Comparison of ENCODE assay signal across 8 mouse cellular contexts in genomic region chr4:22476967-22477710, GRCm38 (mm10). TPM values are rescaled to one million over a fixed set of nuclear protein-coding genes. Genes with fewer than 3 reads are reported as not detected.
DNase-seq lines count a peak whose midpoint lies in the region; ATAC-seq and TF ChIP-seq lines count a peak whose summit lies in the region.

No protein-coding gene starts in this region.

- TF ChIP-seq CTCF in gastrocnemius, adult 2 months (IDR thresholded peaks at IDR 0.05), result peak; percentile 58

- peaks cover 37% of the 10 kb centered on the region for H3K27me3 ChIP-seq in hindbrain, embryonic 10.5 days (ENCODE audit: insufficient read depth, poor library complexity, severe bottlenecking)
- H3K27me3 ChIP-seq in liver, embryonic 11.5 days (replicated peaks; ENCODE audit: control insufficient read depth, insufficient read depth, low read length), result peaks cover 70% of the 10 kb centered on the region

- no peak overlapping the region for H3K27ac ChIP-seq in gastrocnemius, adult 2 months
- H3K27ac ChIP-seq in hindbrain, embryonic 10.5 days, result peak overlapping the region; percentile 99
- no peak overlapping the region for H3K27ac ChIP-seq in liver, embryonic 11.5 days (ENCODE audit: low read depth, low read length)

- H3K4me1 ChIP-seq in hindbrain, embryonic 10.5 days (replicated peaks), result peaks cover 43% of the 10 kb centered on the region
- no peaks in the 10 kb centered on the region for H3K4me1 ChIP-seq in liver, embryonic 11.5 days (replicated peaks; ENCODE audit: control insufficient read depth, insufficient read depth, low read length)

- peak overlapping the region; percentile 51 for H3K4me3 ChIP-seq in gastrocnemius, adult 2 months
- peak overlapping the region; percentile 82 for H3K4me3 ChIP-seq in hindbrain, embryonic 10.5 days
- H3K4me3 ChIP-seq in liver, embryonic 11.5 days (ENCODE audit: low read depth, low read length), result peak overlapping the region; percentile 1; the same call in 1 of the 2 replicates

- intact Hi-C loops in gastrocnemius, adult 2 months (cut with DNase I), result no loop called here

- peak; percentile 39; the same call in 1 of the 2 replicates for ATAC-seq in liver, embryonic 11.5 days (replicated peaks; ENCODE audit: low FRiP score)

- H3K9ac ChIP-seq in liver, embryonic 11.5 days (ENCODE audit: low read depth, low read length), result no peak overlapping the region

- H3K36me3 ChIP-seq in hindbrain, embryonic 10.5 days, result peaks cover 14% of the 10 kb centered on the region; the same call in 1 of the 2 replicates
- no peaks in the 10 kb centered on the region for H3K36me3 ChIP-seq in liver, embryonic 11.5 days (ENCODE audit: control insufficient read depth, insufficient read depth, low read length)

- peak overlapping the region; percentile 24 for H3K4me2 ChIP-seq in liver, embryonic 11.5 days

- WGBS in hindbrain, embryonic 10.5 days, result under 1% methylated on average over 23 of the region's 23 CpGs
- 2% methylated on average over 23 of the region's 23 CpGs for WGBS in liver, embryonic 11.5 days

- DNase-seq in gastrocnemius, adult 2 months, result no peak
- DNase-seq in gastrocnemius, postnatal 4 days (ENCODE audit: low spot score in 2 of 2), result no peak
- peak; percentile 59 for DNase-seq in 3T3-L1 (ENCODE audit: low read depth, low spot score)
- peak; percentile 55 to 73 for DNase-seq in cerebellum, postnatal 4 days (ENCODE audit: low spot score in 2 of 2)
- DNase-seq in hindbrain, embryonic 10.5 days (ENCODE audit: low spot score), result peak; percentile 85
- peak; percentile 38 for DNase-seq in liver, embryonic 11.5 days (ENCODE audit: low spot score)
- DNase-seq in right cerebral cortex, postnatal 25 days, result peak; percentile 60
- no peak for DNase-seq in urinary bladder, postnatal 36 days (ENCODE audit: low spot score in 2 of 2)

- H3K9me3 ChIP-seq in hindbrain, embryonic 10.5 days, result no peaks in the 10 kb centered on the region
- no peaks in the 10 kb centered on the region for H3K9me3 ChIP-seq in liver, embryonic 11.5 days (ENCODE audit: control insufficient read depth, low read length)

RNA-seq across cellular contexts. Expression of gene Pou3f2, which starts 11.0 kb away (rescaled TPM):
- not detected for total RNA-seq in gastrocnemius, adult 2 months (2021)
- total RNA-seq in gastrocnemius, postnatal 4 days (2021), result under 1 TPM; 0.13 to 0.29 TPM
- 44.0 and 45.4 TPM in 2 replicates for polyA plus RNA-seq in hindbrain, embryonic 10.5 days (2016; fragmentation: Nextera tagmentation; extraction: Ambion mirVana)
- 0.06 and 0.08 TPM in 2 replicates for polyA plus RNA-seq in liver, embryonic 11.5 days (2014; fragmentation: Nextera tagmentation; extraction: Ambion mirVana)

Comparison
In these comparisons a context has a peak if more than half of its experiments do, and no peak if none do; other contexts are left out.
1. DNase-seq: peak in 3T3-L1 (single experiment), cerebellum, postnatal 4 days (2 of 2), hindbrain, embryonic 10.5 days (single experiment), liver, embryonic 11.5 days (single experiment) and right cerebral cortex, postnatal 25 days (single experiment); none in gastrocnemius, adult 2 months (single experiment), gastrocnemius, postnatal 4 days (0 of 2) and urinary bladder, postnatal 36 days (0 of 2).
2. H3K4me3 ChIP-seq: peak in every context shown above with its lines; median percentile 82 in hindbrain, embryonic 10.5 days; 51 in gastrocnemius, adult 2 months; 1 in liver, embryonic 11.5 days.